Mouse (Mus musculus): ENCODE measurements around the gene Tmem177. TPM values are rescaled to one million over a fixed set of nuclear protein-coding genes. Genes with fewer than 3 reads are reported as not detected.

Gene Tmem177
- total RNA-seq (2021) = 1 to 10 TPM; 6.7 TPM
- long read RNA-seq, transcript Tmem177-201 (2 exons, 3,341 nt) = major isoform, 7 of 10 reads
- long read RNA-seq, partial matches to known transcripts = 0 of 10 reads
- long read RNA-seq, other reads (novel, unspliced or antisense) = 3 of 10 reads

- peak; percentile 91 to 93 for DNase-seq (ENCODE audit: low spot score in 2 of 2)
These were observed at the start of gene Tmem177 for GRCm38 (mm10) chr1:119912953-119913814. Gene Tmem177, minus strand, starts transcription at chr1:119913208.

- no peak for DNase-seq (ENCODE audit: low spot score in 2 of 2)
These were observed 46.9 kb upstream of the Tmem177 start for GRCm38 (mm10) chr1:119959920-119960319.

DNA sequence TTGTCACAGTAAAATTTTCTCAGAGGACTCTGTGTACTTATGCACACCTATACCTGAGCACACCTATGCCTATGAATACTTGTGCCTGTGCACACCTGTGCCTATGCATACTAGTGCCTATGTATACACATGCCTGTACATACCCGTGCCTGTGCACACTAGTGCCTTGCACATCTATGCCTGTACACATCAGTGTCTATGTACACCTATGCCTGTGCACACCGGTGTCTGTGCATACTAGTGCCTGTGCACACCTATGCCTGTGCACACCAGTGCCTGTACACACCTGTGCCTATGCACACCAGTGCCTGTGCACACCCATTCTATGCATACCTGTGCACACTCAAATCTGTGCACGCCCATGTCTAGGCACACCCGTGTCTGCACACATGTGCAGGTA is 46.5 kb upstream of the Tmem177 start:
- DNase-seq (ENCODE audit: low spot score in 2 of 2) = no peak

GRCm38 (mm10) chr1:119957716-119958222 is 44.8 kb upstream of the Tmem177 start:
- peak; percentile 12 to 18 for DNase-seq (ENCODE audit: low spot score in 2 of 2)

DNA sequence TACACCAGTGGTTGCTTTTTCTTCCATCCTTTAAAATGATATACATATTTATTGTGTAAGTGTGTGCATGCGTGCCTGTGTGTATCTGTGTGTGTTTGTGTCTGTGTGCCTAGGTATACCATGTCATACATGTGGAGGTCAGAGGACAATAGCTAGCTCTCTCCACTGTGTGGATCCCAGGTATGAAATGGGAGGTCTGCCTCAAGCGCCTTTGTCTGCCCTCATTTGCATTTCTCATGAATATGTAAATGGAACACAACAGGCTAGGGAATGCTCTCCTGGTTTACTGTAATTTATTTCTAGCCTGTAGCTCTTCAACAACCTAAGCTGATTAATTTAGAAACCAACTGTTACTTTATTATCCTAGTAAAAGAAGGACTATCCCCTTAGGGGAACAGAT is 41.7 kb upstream of the Tmem177 start:
- DNase-seq (ENCODE audit: low spot score in 2 of 2) = no peak

GRCm38 (mm10) chr1:119953456-119953855 is 40.4 kb upstream of the Tmem177 start:
- no peak for DNase-seq (ENCODE audit: low spot score in 2 of 2)

DNA sequence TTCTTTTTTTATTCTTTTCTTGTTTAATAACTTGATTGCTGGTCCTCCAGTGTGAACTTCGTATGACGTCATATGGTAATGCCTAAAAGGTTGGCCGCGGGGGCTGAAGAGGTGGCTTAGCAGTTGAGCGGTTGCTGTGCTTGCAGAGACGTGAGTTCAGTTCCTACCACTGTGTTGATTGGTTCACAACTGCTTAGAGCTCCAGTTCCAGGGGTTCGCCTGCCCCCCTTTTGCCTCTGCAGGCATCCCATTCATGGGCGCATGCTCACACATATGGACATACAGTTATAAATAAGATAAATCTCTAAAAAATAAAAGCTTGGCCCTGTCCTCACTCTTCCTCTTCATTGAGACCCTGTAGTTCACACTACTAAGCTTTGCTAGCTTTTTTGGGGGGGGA is 37.1 kb upstream of the Tmem177 start:
- no peak for DNase-seq (ENCODE audit: low spot score in 2 of 2)

GRCm38 (mm10) chr1:119936861-119937260 is 23.9 kb upstream of the Tmem177 start:
- DNase-seq (ENCODE audit: low spot score in 2 of 2) = no peak

GRCm38 (mm10) chr1:119931421-119932150 is 18.6 kb upstream of the Tmem177 start:
- DNase-seq (ENCODE audit: low spot score in 2 of 2) = no peak

GRCm38 (mm10) chr1:119929715-119930114 is 16.7 kb upstream of the Tmem177 start:
- peak; percentile 27 to 53 for DNase-seq (ENCODE audit: low spot score in 2 of 2)

- peak in 1 of 2 experiments; percentile 30 for DNase-seq (ENCODE audit: low spot score in 2 of 2)
These were observed 6.3 kb upstream of the Tmem177 start for GRCm38 (mm10) chr1:119919299-119919698.

DNA sequence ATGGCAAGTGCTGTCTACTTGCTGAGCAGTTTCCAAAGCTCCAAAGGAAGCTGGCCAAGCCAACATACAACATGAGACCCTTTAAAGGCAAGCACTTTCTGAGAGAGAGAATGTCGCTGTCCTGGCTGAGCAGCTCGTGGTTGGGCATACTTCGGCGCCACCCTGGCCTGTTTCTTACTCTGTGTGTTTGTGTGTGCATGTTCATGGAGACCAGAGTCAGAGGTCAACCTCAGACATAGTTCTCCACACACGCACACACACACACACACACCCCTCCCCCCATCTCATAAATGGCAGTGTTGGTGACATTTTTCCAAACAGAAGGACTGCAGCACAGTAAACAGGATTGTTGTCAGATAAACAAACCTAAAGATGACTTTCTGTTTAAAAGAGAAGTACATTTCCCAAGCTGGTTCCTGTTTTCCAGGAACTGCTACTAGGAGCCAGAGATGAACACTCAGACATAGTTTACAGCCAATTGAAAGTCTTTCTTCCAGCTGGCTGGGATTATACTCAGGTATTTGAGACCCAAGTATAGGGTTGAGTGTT is 3.9 kb upstream of the Tmem177 start:
- no peak for DNase-seq (ENCODE audit: low spot score in 2 of 2)

GRCm38 (mm10) chr1:119907206-119907748 is 5.7 kb downstream of the Tmem177 start:
- peak in 1 of 2 experiments; percentile 34 for DNase-seq (ENCODE audit: low spot score in 2 of 2)

DNA sequence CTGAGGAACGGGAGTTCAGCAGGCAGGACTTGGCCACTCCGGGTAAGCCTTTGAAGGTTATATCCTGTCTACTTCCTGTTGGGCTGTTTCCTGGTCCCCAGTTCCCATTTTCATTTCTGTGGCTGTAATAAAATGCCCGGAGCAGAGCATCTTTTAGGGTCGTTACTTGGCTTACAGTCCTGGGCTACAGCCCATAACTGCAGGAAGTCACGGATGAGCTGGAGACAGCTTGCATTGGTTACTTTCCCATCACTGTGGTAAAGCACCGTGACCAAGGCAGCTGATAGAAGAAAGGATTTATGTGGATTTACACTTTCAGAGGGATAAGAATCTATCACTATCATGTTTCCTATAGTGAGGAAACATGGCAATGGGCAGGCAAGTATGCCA is 9.8 kb downstream of the Tmem177 start:
- DNase-seq (ENCODE audit: low spot score in 2 of 2) = no peak

DNA sequence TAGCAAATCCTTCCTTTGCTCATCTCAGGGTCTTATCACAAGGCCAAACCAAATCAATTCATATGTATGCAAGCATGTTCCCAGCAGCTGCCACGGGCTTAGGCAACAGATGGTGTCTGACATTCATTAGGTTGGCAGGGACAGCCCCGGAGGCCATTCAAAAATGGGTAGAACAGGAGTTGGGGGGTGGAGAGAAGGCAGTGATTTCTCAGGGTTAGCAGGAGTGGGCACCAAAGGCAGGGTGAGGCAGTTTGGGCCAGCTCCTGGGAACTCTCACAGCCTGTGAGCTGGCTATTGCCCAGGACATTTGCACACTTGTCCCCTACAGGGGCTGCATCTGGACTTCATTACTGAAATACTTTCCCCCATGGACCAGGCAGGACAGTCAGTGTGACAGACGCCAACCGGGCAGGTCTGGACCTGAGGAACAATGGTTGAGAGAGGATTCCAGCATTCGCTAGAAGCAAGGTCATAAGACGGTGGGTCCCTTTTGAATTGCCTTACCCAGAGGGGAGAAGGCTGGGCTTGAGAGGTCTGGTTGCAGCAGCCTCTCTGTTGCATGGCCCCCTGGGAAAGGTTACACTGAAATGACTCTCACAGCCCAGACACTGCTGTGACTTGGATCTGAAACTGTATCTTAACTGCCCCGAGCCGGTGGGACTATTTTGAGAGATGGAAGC is 10.3 kb downstream of the Tmem177 start:
- DNase-seq (ENCODE audit: low spot score in 2 of 2) = no peak

DNA sequence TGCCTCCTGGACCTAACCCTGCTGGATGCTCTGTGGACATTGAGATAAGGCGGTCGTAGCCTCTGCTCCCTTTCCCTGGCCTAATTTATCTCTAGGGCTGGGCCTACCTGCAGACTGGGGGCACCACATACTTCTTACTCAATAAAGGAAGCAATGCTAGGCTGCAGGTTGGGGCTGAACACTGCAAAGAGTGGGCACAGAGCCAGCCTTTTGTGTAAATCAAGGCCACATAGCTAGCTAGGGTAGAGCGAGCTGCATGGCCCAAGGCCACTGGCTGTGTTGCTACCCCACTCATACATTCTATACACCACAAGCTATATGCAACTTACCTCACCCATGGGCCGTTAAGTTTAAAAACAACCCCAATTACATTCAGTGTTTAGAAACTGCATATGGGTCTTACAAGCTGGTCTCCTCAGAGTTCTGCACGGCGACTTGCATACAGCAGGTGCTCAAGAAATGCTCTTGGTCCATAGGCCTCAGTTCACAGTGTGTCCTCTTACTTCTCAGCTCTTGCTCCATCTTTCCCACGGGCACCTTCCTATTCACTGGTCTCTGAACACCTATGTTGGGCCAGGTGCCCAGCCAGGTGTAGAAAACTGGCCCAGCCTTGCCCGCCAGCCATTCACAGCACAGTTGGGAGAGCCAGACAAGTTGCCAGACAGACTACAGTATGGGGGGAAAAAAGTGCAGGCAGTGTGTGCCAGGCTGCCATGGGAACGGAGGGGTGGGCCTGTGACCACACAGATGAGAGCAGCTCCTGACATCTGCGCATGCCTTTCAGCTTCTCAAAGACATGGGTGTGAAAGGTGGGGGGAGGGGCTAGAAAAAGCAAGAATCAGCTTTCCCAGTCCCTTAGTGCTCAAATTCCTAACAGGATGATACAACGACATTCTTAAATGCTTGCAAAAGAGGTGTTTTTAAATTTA is 13.5 kb downstream of the Tmem177 start:
- peak; percentile 57 to 69 for DNase-seq (ENCODE audit: low spot score in 2 of 2)

- peak; percentile 69 to 77 for DNase-seq (ENCODE audit: low spot score in 2 of 2)
These were observed 18.1 kb downstream of the Tmem177 start for GRCm38 (mm10) chr1:119894936-119895335.

- no peak for DNase-seq (ENCODE audit: low spot score in 2 of 2)
These were observed 19.4 kb downstream of the Tmem177 start for GRCm38 (mm10) chr1:119893600-119893999.

- DNase-seq (ENCODE audit: low spot score in 2 of 2) = no peak
These were observed 20.1 kb downstream of the Tmem177 start for GRCm38 (mm10) chr1:119892933-119893332.

- no peak for DNase-seq (ENCODE audit: low spot score in 2 of 2)
These were observed 21.1 kb downstream of the Tmem177 start for GRCm38 (mm10) chr1:119891865-119892264.

Data from layer of hippocampus, postnatal 10 days (tissue).